Mouse (Mus musculus) left cerebral cortex, adult 8-10 months (tissue): ENCODE data around the gene Spz1. TPM values are rescaled to one million over a fixed set of nuclear protein-coding genes. Genes with fewer than 3 reads are reported as not detected.

Experiments
- DNase-seq, 2 experiments: peaks; one replicate each; pipeline ENCODE4 v3.0.0; 2022; ENCODE audit warnings: low spot score in 2 of 2
- total RNA-seq, 4 experiments: library from RNA; stranded (reverse); gene quantifications; 2 replicates each; pipeline ENCODE4 v1.2.4; 2022

Spz1 gene
- total RNA-seq, 4 experiments from 2014 or later, result not detected

GRCm38 (mm10) chr13:92580220-92581043 lies 4.5 kb upstream of the Spz1 start:
- peak; percentile 17 to 34 for DNase-seq

GRCm38 (mm10) chr13:92578210-92578609 lies 2.2 kb upstream of the Spz1 start:
- DNase-seq, result no peak

DNA sequence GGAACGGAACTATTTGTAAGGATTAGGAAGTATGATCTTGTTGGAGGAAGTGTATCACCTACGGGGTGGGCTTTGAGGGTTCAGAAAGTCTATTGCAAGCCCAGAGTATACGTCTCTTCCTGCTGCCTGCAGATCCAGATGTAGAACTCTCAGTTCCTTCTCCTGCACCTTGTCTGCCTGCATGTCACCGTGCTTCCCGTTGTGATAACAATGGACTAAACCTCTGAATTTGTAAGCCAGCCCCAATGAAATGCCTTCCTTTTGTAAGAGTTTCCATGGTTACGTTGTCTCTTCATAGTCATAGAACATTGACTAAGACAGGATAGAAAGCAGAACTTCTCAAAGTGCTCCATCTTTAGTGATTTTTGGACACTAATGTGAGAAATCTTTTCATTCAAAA lies 716 bp upstream of the Spz1 start:
- DNase-seq, result no peak

- no peak for DNase-seq
Observed at GRCm38 (mm10) chr13:92559429-92559828, 16.5 kb downstream of the Spz1 start.

- no peak for DNase-seq
Observed at GRCm38 (mm10) chr13:92557229-92557628, 18.7 kb downstream of the Spz1 start.

DNA sequence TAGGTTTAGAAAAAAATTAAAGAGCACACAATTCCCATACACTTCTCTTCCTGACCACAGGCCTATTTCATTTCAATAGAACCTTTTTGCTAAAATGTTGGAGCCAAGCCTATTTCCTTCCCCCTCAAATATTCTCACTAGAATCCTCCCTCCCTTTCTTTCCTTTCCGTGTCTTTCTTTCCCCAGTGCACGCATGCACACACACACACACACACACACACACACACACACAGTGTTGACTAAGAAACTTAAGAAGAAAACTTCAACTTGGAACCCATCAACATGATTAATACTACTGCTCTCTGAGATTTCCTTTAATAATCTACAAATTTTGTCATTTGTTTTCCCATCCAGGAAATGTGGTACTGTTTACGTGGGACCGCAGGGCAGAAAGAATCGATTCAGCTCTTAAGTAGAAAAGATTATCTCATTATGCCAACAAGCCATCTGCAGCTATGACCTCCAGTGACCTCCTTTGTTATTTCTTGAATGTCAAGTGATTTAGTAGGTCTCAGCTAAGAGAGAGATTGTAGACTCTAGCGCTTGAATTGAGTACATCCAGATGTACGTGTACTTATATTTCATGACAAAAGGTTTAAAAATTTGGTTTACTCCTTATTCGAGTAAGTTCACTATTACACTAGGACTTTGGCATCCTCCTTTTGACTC lies 19.4 kb downstream of the Spz1 start:
- DNase-seq, result no peak

DNA sequence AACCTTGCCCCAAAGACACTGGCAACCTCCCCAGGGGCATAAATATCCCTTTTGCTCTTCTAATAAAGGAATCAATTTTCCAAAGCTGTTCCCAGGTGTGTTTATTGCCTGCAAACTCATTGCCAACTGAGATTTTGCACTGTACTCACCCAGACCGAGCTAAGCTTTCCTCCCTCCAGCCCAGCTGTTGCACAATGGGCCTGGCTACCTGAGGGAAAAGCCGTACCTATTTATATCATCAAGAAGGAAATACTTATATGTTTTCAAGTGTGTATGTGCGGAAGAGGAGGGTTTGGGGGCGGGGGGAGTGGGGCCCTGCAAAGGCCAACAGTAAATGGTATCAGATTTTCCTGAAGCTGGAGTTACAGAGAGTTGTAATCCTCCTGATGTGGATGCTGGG lies 28.9 kb downstream of the Spz1 start:
- DNase-seq, result no peak

DNA sequence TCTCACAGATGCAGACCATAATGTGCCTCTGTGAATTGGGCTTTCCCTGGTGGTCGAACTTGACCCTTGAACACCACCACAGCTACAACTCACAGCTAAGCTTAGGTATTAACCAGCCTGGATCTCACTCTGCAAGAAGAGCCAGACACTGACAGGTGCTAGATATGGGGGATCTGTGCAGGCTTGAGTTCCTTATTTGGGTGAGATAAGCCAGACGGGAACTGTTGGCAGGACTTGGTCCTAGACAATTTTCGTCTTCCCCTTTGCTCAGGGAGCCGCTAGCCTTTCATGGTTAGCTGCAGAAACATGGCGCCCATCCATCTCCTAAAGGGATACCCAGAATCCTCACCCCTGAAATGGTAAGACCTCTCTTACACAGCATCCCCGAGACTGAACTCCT lies 35.0 kb downstream of the Spz1 start:
- DNase-seq, result no peak

DNA sequence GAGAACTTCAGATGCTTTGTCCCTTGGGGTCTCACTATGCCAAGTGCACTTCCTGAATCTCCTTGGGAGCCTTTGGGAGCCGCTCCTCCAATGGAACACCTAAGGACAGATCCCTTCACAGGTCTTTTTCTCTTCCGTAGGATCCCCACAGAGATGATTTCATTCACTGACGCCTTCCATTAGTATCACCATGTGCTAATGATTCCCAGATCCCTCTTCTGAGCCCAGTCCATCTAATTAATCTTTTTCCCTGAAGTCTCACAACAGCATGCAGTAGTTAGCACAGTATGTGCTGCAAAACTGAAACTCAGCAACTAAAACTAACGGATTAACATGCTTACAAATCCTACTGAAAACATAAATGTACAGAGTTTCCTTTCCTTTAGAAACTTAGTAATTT lies 36.8 kb downstream of the Spz1 start:
- DNase-seq, result no peak

DNA sequence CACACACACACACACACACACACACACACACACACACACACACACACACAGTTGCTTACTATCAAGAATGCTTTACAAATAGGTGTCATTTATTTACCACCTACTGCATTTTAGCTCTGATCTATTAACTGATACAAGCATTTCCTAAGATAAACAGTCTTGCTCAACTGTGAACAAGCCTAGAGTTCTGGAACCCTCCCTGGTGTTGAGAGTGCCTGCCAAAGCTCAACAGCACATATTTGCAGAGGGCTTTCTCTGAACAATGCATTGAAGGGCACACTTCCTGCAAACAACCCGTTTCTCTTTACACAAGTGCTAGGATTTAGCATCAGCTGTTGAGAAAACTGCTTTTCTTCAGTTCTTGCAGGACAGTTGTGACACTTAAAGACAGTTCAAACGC lies 42.2 kb downstream of the Spz1 start:
- DNase-seq, result no peak

- no peak for DNase-seq
Observed at GRCm38 (mm10) chr13:92532216-92532615, 43.8 kb downstream of the Spz1 start.

DNA sequence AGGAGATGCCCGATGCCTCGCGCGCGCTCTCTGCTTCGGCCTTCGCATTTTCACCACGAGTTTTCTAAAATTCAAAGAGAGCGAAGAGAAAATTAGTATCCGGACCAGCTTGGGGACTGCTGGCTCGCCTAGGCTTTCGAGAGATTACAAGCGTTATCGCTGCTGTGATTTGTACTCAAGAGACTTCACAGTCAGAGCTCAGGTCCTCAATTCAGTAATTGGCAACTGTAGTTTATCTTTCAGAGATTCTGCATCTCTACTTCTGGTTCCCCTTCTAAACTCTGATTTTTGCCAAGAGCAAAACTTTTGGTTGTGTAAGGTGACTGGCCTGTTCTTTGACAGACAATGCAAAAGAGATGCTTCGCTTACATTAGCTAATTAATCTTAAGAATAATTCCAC lies 44.7 kb downstream of the Spz1 start:
- DNase-seq, result no peak

DNA sequence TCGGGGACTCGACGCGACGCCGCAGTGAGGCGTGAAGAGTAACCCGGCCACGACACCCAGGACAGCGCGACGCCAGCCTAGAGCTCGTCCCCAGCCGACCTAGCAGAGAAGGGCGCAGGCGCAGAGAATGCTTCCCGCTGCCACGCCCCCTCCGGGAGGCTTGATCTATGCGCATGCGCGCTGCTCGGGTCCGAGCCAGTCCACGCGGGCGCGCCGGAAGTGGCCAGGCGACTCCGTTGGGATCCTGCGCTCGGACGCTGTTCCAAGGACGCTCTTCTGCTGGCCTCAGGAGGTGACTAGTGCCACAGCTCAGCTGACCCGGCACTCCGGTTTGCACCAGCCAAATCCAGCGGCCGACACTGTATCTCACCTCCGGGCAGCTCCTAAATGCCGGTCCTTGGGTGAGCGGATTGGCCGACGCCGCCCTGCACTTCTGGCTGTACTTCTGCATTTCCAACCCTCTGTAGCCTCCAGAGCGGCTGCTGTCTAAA lies 45.2 kb downstream of the Spz1 start, which contains the start of gene Zfyve16:
Gene Zfyve16, minus strand, starts transcription at position 148 of the 491 bp plus-strand sequence.
- DNase-seq, result peak; percentile 93

GRCm38 (mm10) chr13:92529828-92530720 lies 45.9 kb downstream of the Spz1 start:
- DNase-seq, result no peak

Other genes with a start within 250 kb of the Spz1 start
- 1 to 10 TPM; 1.4 to 2.0 (median 1.9) TPM for gene Dhfr, start 221.4 kb downstream of the Spz1 start, total RNA-seq
- gene Msh3, start 221.2 kb downstream of the Spz1 start, total RNA-seq, result 10 to 100 TPM; 23.9 to 25.1 (median 24.6) TPM
- 10 to 100 TPM; 20.0 to 21.2 (median 20.7) TPM for gene Ankrd34b, start 150.3 kb downstream of the Spz1 start, total RNA-seq
- gene Fam151b, start 92.2 kb downstream of the Spz1 start, total RNA-seq, result 10 to 100 TPM; 10.5 to 11.7 (median 10.8) TPM
- 10 to 100 TPM; 16.0 to 19.7 (median 17.3) TPM for gene Zfyve16, start 45.3 kb downstream of the Spz1 start, total RNA-seq
- 10 to 100 TPM; 67.0 to 71.5 (median 69.2) TPM for gene Serinc5, start 34.9 kb upstream of the Spz1 start, total RNA-seq
- 10 to 100 TPM; 11.1 to 16.7 (median 13.9) TPM for gene Thbs4, start 218.6 kb upstream of the Spz1 start, total RNA-seq